Mouse (Mus musculus): Measurements from ENCODE around the gene Gm20532. TPM values are rescaled to one million over a fixed set of nuclear protein-coding genes. Genes with fewer than 3 reads are reported as not detected.
A peak's percentile ranks its signal among the peaks of the same experiment; 100 is the strongest.

Gene Gm20532
- polyA plus RNA-seq, 1 experiment from 2014 or later, result not detected

- Histone ChIP-seq H3K9me3 (no peaks in the 10 kb centered on the region), H3K9ac (no peak overlapping the region), H3K4me1 (peaks cover 22% of the 10 kb centered on the region), H3K36me3 (no peaks in the 10 kb centered on the region), H3K27ac (no peak overlapping the region), H3K27me3 (no peaks in the 10 kb centered on the region), H3K4me3 (no peak overlapping the region), H3K4me2 (replicated peaks) (no peak overlapping the region)
- ATAC-seq (ENCODE audit: low FRiP score, low read depth), result no peak
- WGBS, result 84% methylated on average over 1 of the region's 1 CpGs
These were observed 11.1 kb upstream of the Gm20532 start for GRCm38 (mm10) chr2:26575378-26575777.

- no peak overlapping the region for H3K27ac ChIP-seq
- 64% methylated on average over 4 of the region's 4 CpGs for WGBS
- H3K9me3 ChIP-seq, result no peaks in the 10 kb centered on the region
- no peaks in the 10 kb centered on the region for H3K27me3 ChIP-seq
- peaks cover 22% of the 10 kb centered on the region for H3K4me1 ChIP-seq
- H3K36me3 ChIP-seq, result no peaks in the 10 kb centered on the region
- H3K9ac ChIP-seq, result no peak overlapping the region
- no peak overlapping the region for H3K4me2 ChIP-seq (replicated peaks)
- no peak overlapping the region for H3K4me3 ChIP-seq
- no peak for ATAC-seq (ENCODE audit: low FRiP score, low read depth)
These were observed 10.6 kb upstream of the Gm20532 start for GRCm38 (mm10) chr2:26575865-26576264.

DNA sequence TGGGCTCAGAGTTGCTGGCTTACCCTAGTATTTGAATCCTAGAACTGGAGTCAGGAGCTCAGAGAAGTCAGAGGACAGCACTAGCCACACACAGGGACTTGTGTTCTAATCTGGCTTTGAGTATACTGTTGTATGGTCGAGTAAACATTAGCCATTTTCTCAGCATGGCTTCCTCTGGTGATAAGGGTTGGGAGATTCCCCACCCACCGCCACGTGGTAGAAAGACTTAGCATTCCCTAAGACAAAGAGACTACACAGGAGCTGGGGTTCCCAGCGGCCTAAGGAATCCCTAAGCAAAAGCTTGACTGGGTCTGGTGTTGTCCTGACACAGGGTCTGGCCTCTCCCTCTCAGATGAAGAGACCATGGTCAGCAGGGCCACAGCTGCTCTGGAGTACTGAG, 10.0 kb upstream of the Gm20532 start:
- Histone ChIP-seq H3K27ac (peak overlapping the region; percentile 15; the same call in 1 of the 2 replicates), H3K9me3 (no peaks in the 10 kb centered on the region), H3K36me3 (no peaks in the 10 kb centered on the region), H3K4me2 (replicated peaks) (no peak overlapping the region), H3K27me3 (no peaks in the 10 kb centered on the region), H3K9ac (no peak overlapping the region), H3K4me3 (no peak overlapping the region), H3K4me1 (peaks cover 22% of the 10 kb centered on the region)
- 75% methylated on average over 4 of the region's 4 CpGs for WGBS
- ATAC-seq (ENCODE audit: low FRiP score, low read depth), result no peak

GRCm38 (mm10) chr2:26578369-26578768, 8.1 kb upstream of the Gm20532 start:
- no peak overlapping the region for H3K4me3 ChIP-seq
- peak overlapping the region; percentile 11; the same call in 1 of the 2 replicates for H3K4me2 ChIP-seq (replicated peaks)
- H3K9ac ChIP-seq, result no peak overlapping the region

GRCm38 (mm10) chr2:26579714-26580113, 6.7 kb upstream of the Gm20532 start, which contains the start of gene Egfl7:
Egfl7 (plus strand) TSS chr2:26580014.
- Histone ChIP-seq H3K9ac (no peak within 1 kb of the TSS), H3K4me2 (replicated peaks) (no peak within 1 kb of the TSS), H3K36me3 (no peaks in the 10 kb centered on the region), H3K4me1 (peaks cover 13% of the 10 kb centered on the region), H3K9me3 (no peaks in the 10 kb centered on the region), H3K27ac (peak within 1 kb of the TSS; percentile 69), H3K27me3 (no peaks in the 10 kb centered on the region), H3K4me3 (no peak within 1 kb of the TSS)
- no peak for ATAC-seq (ENCODE audit: low FRiP score, low read depth)
- 100% methylated on average over 1 of the region's 1 CpGs for WGBS

More at GRCm38 (mm10) chr2:26578369-26578768, 8.1 kb upstream of the Gm20532 start:
- no peaks in the 10 kb centered on the region for H3K9me3 ChIP-seq
- H3K27me3 ChIP-seq, result no peaks in the 10 kb centered on the region
- H3K27ac ChIP-seq, result peak overlapping the region; percentile 69; the same call in 1 of the 2 replicates
- whole genome bisulfite sequencing, result 51% methylated on average over 6 of the region's 6 CpGs
- no peaks in the 10 kb centered on the region for H3K36me3 ChIP-seq
- H3K4me1 ChIP-seq, result peaks cover 18% of the 10 kb centered on the region
- ATAC-seq (ENCODE audit: low FRiP score, low read depth), result no peak

DNA sequence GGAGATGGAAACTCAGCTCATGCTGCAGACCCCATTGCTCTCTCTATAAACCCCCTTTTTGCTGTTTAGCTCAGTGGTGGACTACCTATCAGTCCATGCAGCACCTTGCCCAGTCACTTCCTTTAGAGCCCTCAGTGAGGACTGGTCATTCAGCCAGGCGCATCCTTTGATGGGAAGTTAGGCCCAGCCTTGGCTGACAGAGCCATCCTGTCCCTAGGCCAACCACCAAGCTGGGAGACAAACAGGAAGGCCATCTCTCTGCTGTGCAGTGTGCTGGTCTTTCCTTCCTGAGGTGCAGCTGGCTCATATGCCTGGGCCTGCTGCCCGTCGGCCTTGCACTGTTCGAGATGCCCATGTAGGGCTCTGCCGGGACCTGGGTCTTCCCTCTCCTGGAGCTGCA, 5.7 kb upstream of the Gm20532 start:
- H3K27me3 ChIP-seq, result no peaks in the 10 kb centered on the region
- no peaks in the 10 kb centered on the region for H3K9me3 ChIP-seq
- 87% methylated on average over 5 of the region's 5 CpGs for WGBS
- H3K27ac ChIP-seq, result no peak overlapping the region
- H3K4me2 ChIP-seq (replicated peaks), result no peak overlapping the region
- no peaks in the 10 kb centered on the region for H3K36me3 ChIP-seq
- H3K4me1 ChIP-seq, result peaks cover 13% of the 10 kb centered on the region
- no peak overlapping the region for H3K9ac ChIP-seq
- no peak overlapping the region for H3K4me3 ChIP-seq
- ATAC-seq (ENCODE audit: low FRiP score, low read depth), result no peak

DNA sequence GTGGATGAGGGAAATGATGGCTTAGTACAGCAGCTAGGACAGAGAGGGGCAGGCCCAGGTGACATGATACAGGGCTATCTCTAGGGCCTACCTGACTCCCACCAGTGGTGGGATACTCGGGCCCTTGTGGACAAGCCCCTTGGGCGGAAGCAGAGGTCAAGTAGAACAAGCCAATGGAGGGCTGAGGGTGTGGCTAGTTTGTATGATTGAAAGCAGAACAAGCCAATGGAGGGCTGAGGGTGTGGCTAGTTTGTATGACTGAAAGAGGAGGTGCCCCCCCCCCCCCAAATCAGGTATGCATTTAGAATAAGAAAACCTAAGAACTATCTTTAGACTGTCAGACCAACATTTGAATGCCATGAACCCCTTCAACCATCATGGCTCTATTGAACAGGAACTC, 4.2 kb upstream of the Gm20532 start:
- no peak overlapping the region for H3K27ac ChIP-seq
- H3K36me3 ChIP-seq, result no peaks in the 10 kb centered on the region
- no peaks in the 10 kb centered on the region for H3K27me3 ChIP-seq
- no peak for ATAC-seq (ENCODE audit: low FRiP score, low read depth)
- H3K4me2 ChIP-seq (replicated peaks), result no peak overlapping the region
- H3K4me3 ChIP-seq, result no peak overlapping the region
- peaks cover 21% of the 10 kb centered on the region for H3K4me1 ChIP-seq
- no peaks in the 10 kb centered on the region for H3K9me3 ChIP-seq
- no peak overlapping the region for H3K9ac ChIP-seq
- WGBS, result 52% methylated on average over 2 of the region's 2 CpGs

- H3K4me1 ChIP-seq, result peaks cover 21% of the 10 kb centered on the region
- no peak overlapping the region for H3K27ac ChIP-seq
- no peak overlapping the region for H3K9ac ChIP-seq
- H3K27me3 ChIP-seq, result no peaks in the 10 kb centered on the region
- WGBS, result 81% methylated on average over 7 of the region's 7 CpGs
- H3K4me3 ChIP-seq, result no peak overlapping the region
- no peak for ATAC-seq (ENCODE audit: low FRiP score, low read depth)
- H3K9me3 ChIP-seq, result no peaks in the 10 kb centered on the region
- no peaks in the 10 kb centered on the region for H3K36me3 ChIP-seq
- H3K4me2 ChIP-seq (replicated peaks), result no peak overlapping the region
These were observed 3.7 kb upstream of the Gm20532 start for GRCm38 (mm10) chr2:26582741-26583140.

DNA sequence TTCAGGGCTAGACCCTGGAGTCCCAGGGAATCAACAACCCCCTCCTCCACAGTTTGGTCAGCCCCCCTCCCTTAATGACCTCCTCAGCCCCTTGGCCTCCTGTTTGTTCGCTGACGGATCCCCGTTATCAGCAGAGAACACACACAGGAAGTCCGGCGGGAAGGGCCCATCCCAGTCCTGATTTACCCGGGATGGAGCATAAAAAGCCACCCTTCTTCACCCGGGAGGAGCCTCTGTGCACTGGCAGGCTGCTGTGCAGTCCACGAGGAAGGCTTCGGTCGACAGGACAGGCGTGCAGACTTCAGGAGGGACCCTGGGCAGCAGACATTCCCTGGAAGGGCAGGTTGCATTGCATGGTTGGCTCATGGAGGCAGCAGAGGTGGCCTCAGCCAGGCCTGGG, 2.8 kb upstream of the Gm20532 start:
- H3K4me3 ChIP-seq, result peak overlapping the region; percentile 22
- no peak overlapping the region; the same call in 1 of the 2 replicates for H3K27ac ChIP-seq
- H3K27me3 ChIP-seq, result no peaks in the 10 kb centered on the region
- WGBS, result 60% methylated on average over 11 of the region's 11 CpGs
- no peak overlapping the region for H3K4me2 ChIP-seq (replicated peaks)
- H3K4me1 ChIP-seq, result peaks cover 12% of the 10 kb centered on the region
- ATAC-seq (ENCODE audit: low FRiP score, low read depth), result no peak
- H3K36me3 ChIP-seq, result no peaks in the 10 kb centered on the region
- peak overlapping the region; percentile 35; the same call in 1 of the 2 replicates for H3K9ac ChIP-seq
- H3K9me3 ChIP-seq, result no peaks in the 10 kb centered on the region

DNA sequence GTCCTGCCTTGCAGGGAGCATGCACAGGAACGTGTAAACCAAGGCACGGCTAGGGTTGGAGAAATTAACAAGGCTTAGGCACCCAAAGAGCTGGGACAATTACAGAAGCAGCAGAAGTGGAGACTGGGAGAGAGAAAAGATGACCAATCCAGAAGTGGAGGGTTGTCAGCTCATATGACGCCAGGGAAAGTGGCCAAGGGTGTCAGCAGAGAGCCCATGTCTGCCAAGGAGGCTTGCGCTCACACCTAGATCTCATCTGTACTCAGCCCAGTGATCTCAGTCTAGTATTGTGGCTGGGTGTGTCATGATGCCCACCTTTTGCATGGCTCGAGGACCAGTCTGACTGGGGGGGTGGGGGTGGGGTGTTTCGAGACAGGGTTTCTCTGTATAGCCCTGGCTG, 726 bp upstream of the Gm20532 start:
- no peaks in the 10 kb centered on the region for H3K27me3 ChIP-seq
- WGBS, result 60% methylated on average over 6 of the region's 6 CpGs
- peak overlapping the region; percentile 28; the same call in 1 of the 2 replicates for H3K27ac ChIP-seq
- ATAC-seq (ENCODE audit: low FRiP score, low read depth), result no peak
- no peak overlapping the region for H3K4me2 ChIP-seq (replicated peaks)
- H3K36me3 ChIP-seq, result no peaks in the 10 kb centered on the region
- H3K4me1 ChIP-seq, result peaks cover 10% of the 10 kb centered on the region; the same call in 1 of the 2 replicates
- peak overlapping the region; percentile 65 for H3K4me3 ChIP-seq
- H3K9ac ChIP-seq, result 0 out of 2 replicates have a peak overlapping the region, but pooled peaks have one; percentile 25
- H3K9me3 ChIP-seq, result no peaks in the 10 kb centered on the region

DNA sequence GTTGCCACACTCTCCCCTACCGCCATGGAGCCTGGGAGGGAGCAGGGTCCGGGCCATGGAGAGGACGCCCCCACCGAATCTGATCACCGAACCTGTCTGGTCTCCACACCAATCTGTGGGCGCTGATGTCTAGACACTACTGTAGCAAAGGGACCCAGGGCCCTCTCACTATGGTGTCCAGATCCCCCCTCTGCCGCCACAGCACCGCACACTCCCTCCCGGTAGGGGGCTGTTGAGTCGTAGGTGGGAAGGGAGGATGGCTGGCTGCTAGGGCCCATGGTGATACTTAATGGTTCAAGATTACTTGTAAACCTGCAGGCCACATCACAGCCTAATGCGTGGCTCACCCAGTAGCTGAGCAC, 586 bp downstream of the Gm20532 start:
- H3K9me3 ChIP-seq, result no peaks in the 10 kb centered on the region
- WGBS, result 6% methylated on average over 11 of the region's 11 CpGs
- peaks cover 6% of the 10 kb centered on the region; the same call in 1 of the 2 replicates for H3K36me3 ChIP-seq
- peak overlapping the region; percentile 65 for H3K4me3 ChIP-seq
- H3K9ac ChIP-seq, result peak overlapping the region; percentile 77
- H3K27me3 ChIP-seq, result no peaks in the 10 kb centered on the region
- H3K27ac ChIP-seq, result peak overlapping the region; percentile 10
- peaks cover 10% of the 10 kb centered on the region; the same call in 1 of the 2 replicates for H3K4me1 ChIP-seq
- no peak for ATAC-seq (ENCODE audit: low FRiP score, low read depth)
- H3K4me2 ChIP-seq (replicated peaks), result peak overlapping the region; percentile 78

DNA sequence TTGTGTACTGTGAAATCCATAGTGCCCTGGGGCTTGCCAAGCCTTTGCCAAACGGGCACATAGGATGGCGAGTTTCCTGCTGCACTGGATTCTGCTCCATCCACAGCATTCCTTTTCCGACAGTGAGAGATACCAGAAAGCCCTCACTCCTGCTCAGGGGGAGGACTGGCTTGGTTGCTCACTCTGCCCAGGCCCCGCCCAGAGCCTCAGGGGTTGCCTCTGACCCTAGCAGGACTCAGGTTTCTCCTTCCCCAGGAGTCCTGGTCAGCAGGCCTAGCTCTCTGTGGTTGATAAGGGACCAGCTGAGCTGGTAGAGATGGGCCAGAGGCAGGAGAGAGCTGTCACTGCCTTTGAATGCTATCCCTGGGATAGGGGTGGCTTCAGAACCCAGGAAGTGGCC, 2.1 kb downstream of the Gm20532 start:
- H3K9me3 ChIP-seq, result no peaks in the 10 kb centered on the region

GRCm38 (mm10) chr2:26589284-26589683, 2.8 kb downstream of the Gm20532 start:
- Histone ChIP-seq H3K9me3 (no peaks in the 10 kb centered on the region), H3K4me3 (no peak overlapping the region), H3K9ac (0 out of 2 replicates have a peak overlapping the region, but pooled peaks have one; percentile 19), H3K27me3 (no peaks in the 10 kb centered on the region), H3K27ac (no peak overlapping the region), H3K4me1 (peaks cover 10% of the 10 kb centered on the region; the same call in 1 of the 2 replicates), H3K36me3 (peaks cover 24% of the 10 kb centered on the region), H3K4me2 (replicated peaks) (no peak overlapping the region)
- ATAC-seq (ENCODE audit: low FRiP score, low read depth), result no peak
- WGBS, result 93% methylated on average over 10 of the region's 10 CpGs

More for the DNA sequence above, 2.1 kb downstream of the Gm20532 start:
- ATAC-seq (ENCODE audit: low FRiP score, low read depth), result no peak
- Histone ChIP-seq H3K27ac (0 out of 2 replicates have a peak overlapping the region, but pooled peaks have one; percentile 1), H3K9ac (peak overlapping the region; percentile 10; the same call in 1 of the 2 replicates), H3K27me3 (no peaks in the 10 kb centered on the region), H3K36me3 (peaks cover 17% of the 10 kb centered on the region), H3K4me1 (peaks cover 10% of the 10 kb centered on the region; the same call in 1 of the 2 replicates), H3K4me2 (replicated peaks) (peak overlapping the region; percentile 28), H3K4me3 (0 out of 2 replicates have a peak overlapping the region, but pooled peaks have one; percentile 10)
- WGBS, result 40% methylated on average over 4 of the region's 4 CpGs
